Mouse (Mus musculus) midbrain, embryonic 13.5 days (tissue): ENCODE measurements around the gene Tgfbrap1. TPM values are rescaled to one million over a fixed set of nuclear protein-coding genes. Genes with fewer than 3 reads are reported as not detected.

Experiments used
- ATAC-seq: fragments of 200-750 bp; cut with Nextera tagmentation; 2 replicates; pipeline ENCODE4 v1.8.0; 2017; ENCODE audit warnings: mild to moderate bottlenecking, moderate TSS enrichment, moderate library complexity
- H3K27ac ChIP-seq: fragments of 300-500 bp; sonication (generic); 2 replicates; pipeline ENCODE4 v1.5.1; 2015; ENCODE audit warnings: inconsistent platforms, mild to moderate bottlenecking, moderate library complexity
- H3K27me3 ChIP-seq: fragments of 300-500 bp; sonication (generic); 2 replicates; pipeline ENCODE4 v1.6.1; 2015; ENCODE audit warnings: mild to moderate bottlenecking, inconsistent platforms
- H3K36me3 ChIP-seq: fragments of 300-500 bp; sonication (generic); 2 replicates; pipeline ENCODE4 v1.6.1; 2015; ENCODE audit warnings: mild to moderate bottlenecking, inconsistent platforms
- H3K4me1 ChIP-seq: fragments of 300-500 bp; sonication (generic); replicated peaks from 2 replicates; pipeline ENCODE4 v1.6.1; 2015; ENCODE audit warnings: inconsistent platforms
- H3K4me2 ChIP-seq: fragments of 300-500 bp; sonication (generic); replicated peaks from 2 replicates; pipeline ENCODE4 v1.6.1; 2015; ENCODE audit warnings: moderate library complexity, mild to moderate bottlenecking, inconsistent platforms
- H3K4me3 ChIP-seq: fragments of 300-500 bp; sonication (generic); replicated peaks from 2 replicates; pipeline ENCODE4 v1.5.1; 2015; ENCODE audit warnings: mild to moderate bottlenecking, inconsistent platforms
- H3K9ac ChIP-seq: fragments of 300-500 bp; sonication (generic); replicated peaks from 2 replicates; pipeline ENCODE4 v1.6.1; 2015; ENCODE audit warnings: mild to moderate bottlenecking, inconsistent platforms
- H3K9me3 ChIP-seq: fragments of 300-500 bp; sonication (generic); 2 replicates; pipeline ENCODE4 v1.6.1; 2016; ENCODE audit warnings: mild to moderate bottlenecking, inconsistent platforms
- WGBS: fragments of 180-500 bp; shearing (Covaris S2); methylation state at CpG from one replicate; pipeline ENCODE4 v1.1.7; 2015; 5-methylcytosine and 5-hydroxymethylcytosine counted together
- polyA plus RNA-seq: library from polyadenylated mRNA; unstranded; fragments of >200 nt; fragmentation: Nextera tagmentation; extraction: Ambion mirVana; gene quantifications from 2 replicates; pipeline ENCODE4 v1.2.1, GENCODE M21; 2015

Tgfbrap1 gene
- polyA plus RNA-seq, 1 experiment from 2014 or later = 16.7 TPM

- Histone ChIP-seq H3K4me2 (no peak overlapping the region), H3K36me3 (no peaks in the 10 kb centered on the region), H3K27me3 (peaks cover 17% of the 10 kb centered on the region; the same call in 1 of the 2 replicates), H3K27ac (no peak overlapping the region), H3K9me3 (no peaks in the 10 kb centered on the region), H3K4me3 (no peak overlapping the region), H3K4me1 (peaks cover 42% of the 10 kb centered on the region), H3K9ac (no peak overlapping the region)
- WGBS = 82% methylated on average over 2 of the region's 2 CpGs
- ATAC-seq = no peak
These were observed 4.2 kb downstream of the Tgfbrap1 start for GRCm38 (mm10) chr1:43094206-43094605.

- Histone ChIP-seq H3K9me3 (no peaks in the 10 kb centered on the region), H3K27ac (peak overlapping the region; percentile 87), H3K27me3 (peaks cover 17% of the 10 kb centered on the region; the same call in 1 of the 2 replicates), H3K36me3 (no peaks in the 10 kb centered on the region), H3K4me3 (peak overlapping the region; percentile 78), H3K4me1 (peaks cover 38% of the 10 kb centered on the region), H3K4me2 (peak overlapping the region; percentile 84), H3K9ac (peak overlapping the region; percentile 90)
- peak; percentile 90 for ATAC-seq
- WGBS = under 1% methylated on average over 96 of the region's 102 CpGs
These were observed 6.1 kb downstream of the Tgfbrap1 start for GRCm38 (mm10) chr1:43092056-43093015.

- no peak; the same call in 1 of the 2 replicates for ATAC-seq
- Histone ChIP-seq H3K36me3 (no peaks in the 10 kb centered on the region), H3K9ac (peak overlapping the region; percentile 90), H3K9me3 (no peaks in the 10 kb centered on the region), H3K4me3 (peak overlapping the region; percentile 78), H3K27ac (peak overlapping the region; percentile 87; the same call in 1 of the 2 replicates), H3K27me3 (peaks cover 15% of the 10 kb centered on the region; the same call in 1 of the 2 replicates), H3K4me2 (peak overlapping the region; percentile 84), H3K4me1 (peaks cover 30% of the 10 kb centered on the region)
- WGBS = 48% methylated on average over 13 of the region's 13 CpGs
These were observed 7.0 kb downstream of the Tgfbrap1 start for GRCm38 (mm10) chr1:43091306-43092055.

- Histone ChIP-seq H3K9me3 (no peaks in the 10 kb centered on the region), H3K27ac (no peak overlapping the region), H3K27me3 (peaks cover 6% of the 10 kb centered on the region; the same call in 1 of the 2 replicates), H3K36me3 (no peaks in the 10 kb centered on the region), H3K4me3 (no peak overlapping the region), H3K4me2 (no peak overlapping the region), H3K9ac (no peak overlapping the region), H3K4me1 (peaks cover 24% of the 10 kb centered on the region)
- WGBS = 90% methylated on average over 1 of the region's 1 CpGs
- ATAC-seq = no peak
These were observed 8.0 kb downstream of the Tgfbrap1 start for GRCm38 (mm10) chr1:43090418-43090817.

- H3K9ac ChIP-seq = no peak overlapping the region
- H3K27me3 ChIP-seq = no peaks in the 10 kb centered on the region
- no peak overlapping the region for H3K27ac ChIP-seq
- H3K9me3 ChIP-seq = no peaks in the 10 kb centered on the region
- H3K36me3 ChIP-seq = peaks cover 4% of the 10 kb centered on the region; the same call in 1 of the 2 replicates
- ATAC-seq = no peak
- WGBS = 89% methylated on average over 5 of the region's 5 CpGs
- no peak overlapping the region for H3K4me2 ChIP-seq
- H3K4me3 ChIP-seq = no peak overlapping the region
- no peaks in the 10 kb centered on the region for H3K4me1 ChIP-seq
These were observed 15.5 kb downstream of the Tgfbrap1 start for GRCm38 (mm10) chr1:43082946-43083345.

- Histone ChIP-seq H3K27me3 (no peaks in the 10 kb centered on the region), H3K4me2 (no peak overlapping the region), H3K4me1 (no peaks in the 10 kb centered on the region), H3K36me3 (peaks cover 30% of the 10 kb centered on the region), H3K9ac (no peak overlapping the region), H3K27ac (no peak overlapping the region), H3K9me3 (no peaks in the 10 kb centered on the region), H3K4me3 (no peak overlapping the region)
- ATAC-seq = no peak
- 94% methylated on average over 2 of the region's 2 CpGs for WGBS
These were observed 20.3 kb downstream of the Tgfbrap1 start for GRCm38 (mm10) chr1:43078124-43078523.

GRCm38 (mm10) chr1:43074791-43075190 lies 23.6 kb downstream of the Tgfbrap1 start:
- Histone ChIP-seq H3K4me3 (no peak overlapping the region), H3K4me1 (no peaks in the 10 kb centered on the region), H3K36me3 (peaks cover 49% of the 10 kb centered on the region), H3K4me2 (no peak overlapping the region), H3K9me3 (no peaks in the 10 kb centered on the region), H3K27me3 (no peaks in the 10 kb centered on the region), H3K9ac (no peak overlapping the region), H3K27ac (no peak overlapping the region)
- 96% methylated on average over 2 of the region's 2 CpGs for WGBS
- ATAC-seq = no peak

- H3K27ac ChIP-seq = no peak overlapping the region
- no peak overlapping the region for H3K9ac ChIP-seq
- WGBS = 83% methylated on average over 1 of the region's 1 CpGs
- no peak overlapping the region for H3K4me2 ChIP-seq
- ATAC-seq = no peak
- H3K9me3 ChIP-seq = no peaks in the 10 kb centered on the region
- H3K4me3 ChIP-seq = no peak overlapping the region
- H3K4me1 ChIP-seq = no peaks in the 10 kb centered on the region
- no peaks in the 10 kb centered on the region for H3K27me3 ChIP-seq
- peaks cover 58% of the 10 kb centered on the region for H3K36me3 ChIP-seq
These were observed 25.9 kb downstream of the Tgfbrap1 start for GRCm38 (mm10) chr1:43072561-43072960.

- peaks cover 63% of the 10 kb centered on the region for H3K36me3 ChIP-seq
- no peak overlapping the region for H3K4me2 ChIP-seq
- no peaks in the 10 kb centered on the region for H3K9me3 ChIP-seq
- no peaks in the 10 kb centered on the region for H3K27me3 ChIP-seq
- ATAC-seq = no peak
- WGBS = 95% methylated on average over 8 of the region's 8 CpGs
- no peak overlapping the region for H3K27ac ChIP-seq
- no peaks in the 10 kb centered on the region for H3K4me1 ChIP-seq
- H3K9ac ChIP-seq = no peak overlapping the region
- no peak overlapping the region for H3K4me3 ChIP-seq
These were observed 26.4 kb downstream of the Tgfbrap1 start for GRCm38 (mm10) chr1:43072028-43072427.

GRCm38 (mm10) chr1:43070726-43071125 lies 27.7 kb downstream of the Tgfbrap1 start:
- Histone ChIP-seq H3K36me3 (peaks cover 63% of the 10 kb centered on the region), H3K4me3 (no peak overlapping the region), H3K27me3 (no peaks in the 10 kb centered on the region), H3K9me3 (no peaks in the 10 kb centered on the region), H3K27ac (no peak overlapping the region), H3K4me2 (no peak overlapping the region), H3K9ac (no peak overlapping the region), H3K4me1 (no peaks in the 10 kb centered on the region; the same call in 1 of the 2 replicates)
- no peak for ATAC-seq
- 92% methylated on average over 5 of the region's 5 CpGs for WGBS

GRCm38 (mm10) chr1:43067551-43067950 lies 30.9 kb downstream of the Tgfbrap1 start:
- ATAC-seq = no peak
- 82% methylated on average over 7 of the region's 7 CpGs for WGBS
- H3K27me3 ChIP-seq = no peaks in the 10 kb centered on the region
- H3K4me3 ChIP-seq = no peak overlapping the region
- peaks cover 52% of the 10 kb centered on the region for H3K36me3 ChIP-seq
- no peaks in the 10 kb centered on the region for H3K9me3 ChIP-seq
- no peak overlapping the region for H3K4me2 ChIP-seq
- H3K27ac ChIP-seq = no peak overlapping the region
- no peak overlapping the region for H3K9ac ChIP-seq
- H3K4me1 ChIP-seq = no peaks in the 10 kb centered on the region; the same call in 1 of the 2 replicates

GRCm38 (mm10) chr1:43066573-43066972 lies 31.9 kb downstream of the Tgfbrap1 start:
- H3K4me3 ChIP-seq = no peak overlapping the region
- H3K36me3 ChIP-seq = peaks cover 59% of the 10 kb centered on the region
- H3K4me2 ChIP-seq = no peak overlapping the region
- no peaks in the 10 kb centered on the region for H3K27me3 ChIP-seq
- no peaks in the 10 kb centered on the region; the same call in 1 of the 2 replicates for H3K4me1 ChIP-seq
- H3K9me3 ChIP-seq = no peaks in the 10 kb centered on the region
- H3K9ac ChIP-seq = no peak overlapping the region
- no peak overlapping the region for H3K27ac ChIP-seq
- WGBS = 93% methylated on average over 8 of the region's 8 CpGs
- ATAC-seq = no peak
